Mouse (Mus musculus) erythroblast, embryonic 14.5 days (primary cell): ENCODE data around the gene Arid4b. TPM values are rescaled to one million over a fixed set of nuclear protein-coding genes. Genes with fewer than 3 reads are reported as not detected.
"Not testable (repeated sequence)": the region's sequence is repeated elsewhere in the genome, so short reads cannot be mapped to it uniquely, and the experiment has no call there.

Source experiments
- H3K27me3 ChIP-seq: 2 replicates; pipeline ENCODE4 v1.6.1; 2012; ENCODE audit warnings: inconsistent platforms; ENCODE audit not compliant: control insufficient read depth
- H3K36me3 ChIP-seq: 2 replicates; pipeline ENCODE4 v1.6.1; 2012; ENCODE audit warnings: mild to moderate bottlenecking, inconsistent platforms; ENCODE audit not compliant: control insufficient read depth
- H3K4me1 ChIP-seq: 2 replicates; pipeline ENCODE4 v1.6.1; 2012; ENCODE audit warnings: inconsistent platforms; ENCODE audit not compliant: control insufficient read depth
- H3K4me3 ChIP-seq: replicated peaks from 2 replicates; pipeline ENCODE3; 2012; ENCODE audit warnings: moderate library complexity, mild to moderate bottlenecking, inconsistent platforms
- H3K9me3 ChIP-seq: 2 replicates; pipeline ENCODE4 v1.6.1; 2012; ENCODE audit warnings: low read length, inconsistent platforms, mixed read lengths; ENCODE audit not compliant: control insufficient read depth
- GATA1 ChIP-seq: IDR thresholded peaks from 2 replicates; pipeline ENCODE4 v1.6.1; 2012; ENCODE audit warnings: low read length, inconsistent platforms, mixed read lengths
- TAL1 ChIP-seq: IDR thresholded peaks from 3 replicates; pipeline ENCODE4 v1.6.1; 2012; ENCODE audit warnings: low read length, inconsistent platforms, mixed read lengths
- polyA plus RNA-seq: library from polyadenylated mRNA; stranded (reverse); fragments of >175 nt; gene quantifications from 2 replicates; pipeline ENCODE4 v1.2.3, GENCODE M21; 2012

The Arid4b gene
- polyA plus RNA-seq = 0.57 and 0.62 TPM in 2 replicates

GRCm38 (mm10) chr13:14063013-14063941, at the start of gene Arid4b, which contains the start of gene Ggps1:
Arid4b (plus strand) TSS chr13:14063232.
Ggps1 (minus strand) TSS chr13:14063488.
- Histone ChIP-seq H3K4me3 (peak within 1 kb of the TSS; percentile 89), H3K9me3 (no peaks in the 10 kb centered on the region), H3K27me3 (no peaks in the 10 kb centered on the region), H3K4me1 (peaks cover 41% of the 10 kb centered on the region), H3K36me3 (peaks cover 39% of the 10 kb centered on the region)
- no peak for TF ChIP-seq TAL1
- no peak for TF ChIP-seq GATA1

- H3K36me3 ChIP-seq = peaks cover 97% of the 10 kb centered on the region
- TF ChIP-seq GATA1 (no peak), TAL1 (no peak)
These were observed 49.0 kb upstream of the Arid4b start for GRCm38 (mm10) chr13:14014001-14014400.

GRCm38 (mm10) chr13:14014540-14014939, 48.5 kb upstream of the Arid4b start:
- H3K27me3 ChIP-seq = no peaks in the 10 kb centered on the region
- TF ChIP-seq TAL1 (no peak), GATA1 (no peak)
- H3K4me1 ChIP-seq = peaks cover 48% of the 10 kb centered on the region
- no peaks in the 10 kb centered on the region for H3K9me3 ChIP-seq
- H3K36me3 ChIP-seq = peaks cover 97% of the 10 kb centered on the region
- H3K4me3 ChIP-seq = no peak overlapping the region

More at GRCm38 (mm10) chr13:14014001-14014400, 49.0 kb upstream of the Arid4b start:
- Histone ChIP-seq H3K9me3 (no peaks in the 10 kb centered on the region), H3K27me3 (no peaks in the 10 kb centered on the region), H3K4me1 (peaks cover 42% of the 10 kb centered on the region), H3K4me3 (no peak overlapping the region)

GRCm38 (mm10) chr13:14015609-14016008, 47.4 kb upstream of the Arid4b start:
- Histone ChIP-seq H3K4me1 (peaks cover 50% of the 10 kb centered on the region), H3K36me3 (peaks cover 90% of the 10 kb centered on the region), H3K4me3 (no peak overlapping the region), H3K9me3 (no peaks in the 10 kb centered on the region), H3K27me3 (no peaks in the 10 kb centered on the region)
- no peak for TF ChIP-seq TAL1
- no peak for TF ChIP-seq GATA1

GRCm38 (mm10) chr13:14018283-14018682, 44.7 kb upstream of the Arid4b start:
- Histone ChIP-seq H3K27me3 (no peaks in the 10 kb centered on the region), H3K36me3 (peaks cover 64% of the 10 kb centered on the region), H3K9me3 (no peaks in the 10 kb centered on the region), H3K4me3 (no peak overlapping the region), H3K4me1 (peaks cover 32% of the 10 kb centered on the region)
- TF ChIP-seq GATA1 (no peak), TAL1 (no peak)

GRCm38 (mm10) chr13:14018852-14019251, 44.2 kb upstream of the Arid4b start:
- TF ChIP-seq TAL1 = no peak
- no peak for TF ChIP-seq GATA1
- Histone ChIP-seq H3K4me1 (peaks cover 32% of the 10 kb centered on the region), H3K27me3 (no peaks in the 10 kb centered on the region), H3K4me3 (no peak overlapping the region), H3K9me3 (no peaks in the 10 kb centered on the region), H3K36me3 (peaks cover 59% of the 10 kb centered on the region)

- not testable (repeated sequence) for H3K9me3 ChIP-seq, H3K27me3 ChIP-seq, H3K4me3 ChIP-seq
- H3K4me1 ChIP-seq = peaks cover 38% of the 10 kb centered on the region
- peaks cover 48% of the 10 kb centered on the region for H3K36me3 ChIP-seq
These were observed 41.6 kb upstream of the Arid4b start for GRCm38 (mm10) chr13:14021417-14021816.

GRCm38 (mm10) chr13:14025554-14025953, 37.5 kb upstream of the Arid4b start:
- H3K36me3 ChIP-seq = peaks cover 52% of the 10 kb centered on the region
- TF ChIP-seq TAL1 = no peak
- TF ChIP-seq GATA1 = no peak
- no peak overlapping the region for H3K4me3 ChIP-seq
- peaks cover 40% of the 10 kb centered on the region for H3K4me1 ChIP-seq
- H3K27me3 ChIP-seq = no peaks in the 10 kb centered on the region
- no peaks in the 10 kb centered on the region for H3K9me3 ChIP-seq

- Histone ChIP-seq H3K27me3 (no peaks in the 10 kb centered on the region), H3K4me3 (no peak overlapping the region), H3K4me1 (peaks cover 48% of the 10 kb centered on the region), H3K9me3 (no peaks in the 10 kb centered on the region), H3K36me3 (peaks cover 54% of the 10 kb centered on the region)
- no peak for TF ChIP-seq TAL1
- TF ChIP-seq GATA1 = no peak
These were observed 36.7 kb upstream of the Arid4b start for GRCm38 (mm10) chr13:14026154-14026820.
